13 mouse cellular contexts compared by ENCODE assay signal in the genomic region with DNA sequence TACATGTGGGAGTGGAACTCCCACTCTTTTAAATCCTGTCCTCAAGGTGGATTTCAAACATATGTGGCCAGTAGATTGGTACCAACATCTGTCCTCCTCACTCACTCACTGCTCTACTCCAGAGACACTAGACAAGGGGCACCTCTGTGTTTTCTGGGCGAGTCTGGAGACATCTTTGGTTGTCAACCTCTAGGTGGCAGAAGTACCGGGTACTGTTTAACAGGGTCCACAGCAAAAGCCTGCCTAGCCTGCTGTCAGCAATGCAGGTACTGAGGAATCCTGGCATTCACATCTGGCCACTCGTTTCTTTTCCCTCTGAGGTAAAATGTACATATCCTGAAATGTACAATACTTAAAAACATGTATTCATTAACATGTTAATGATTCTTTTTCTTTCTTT. TPM values are rescaled to one million over a fixed set of nuclear protein-coding genes. Genes with fewer than 3 reads are reported as not detected.
DNase-seq lines count a peak whose midpoint lies in the region; ATAC-seq and TF ChIP-seq lines count a peak whose summit lies in the region.
"Had no signal": no experiment of that assay in that cellular context is flagged by ENCODE, and none has a peak within 500 bp of the region (broad histone marks: within the 10 kb centered on the region; RNA-seq: fewer than 3 reads in every experiment).

No protein-coding gene starts in this region.

- intact Hi-C loops in left cerebral cortex, postnatal 36 days (cut with DNase I) = no loop called here

- no peak overlapping the region for H3K27ac ChIP-seq in heart, postnatal 0 days (ENCODE audit: low read depth)
- no peak overlapping the region for H3K27ac ChIP-seq in midbrain, postnatal 0 days (ENCODE audit: low read depth, low read length)
- H3K27ac ChIP-seq in midbrain, embryonic 11.5 days (ENCODE audit: low read depth, low read length) = no peak overlapping the region
- H3K27ac ChIP-seq: embryonic facial prominence, embryonic 15.5 days; liver, embryonic 15.5 days; midbrain, embryonic 12.5 days had no signal

- no peaks in the 10 kb centered on the region for H3K27me3 ChIP-seq in heart, postnatal 0 days (ENCODE audit: control insufficient read depth, insufficient read depth, low read length)
- H3K27me3 ChIP-seq in midbrain, postnatal 0 days (ENCODE audit: insufficient read depth, low read length) = no peaks in the 10 kb centered on the region
- no peaks in the 10 kb centered on the region for H3K27me3 ChIP-seq in midbrain, embryonic 11.5 days (ENCODE audit: control insufficient read depth, insufficient read depth, low read length)
- H3K27me3 ChIP-seq: embryonic facial prominence, embryonic 15.5 days; liver, embryonic 15.5 days; midbrain, embryonic 12.5 days had no signal

- TF ChIP-seq EP300 in heart, postnatal 0 days (IDR thresholded peaks at IDR 0.05; ENCODE audit: low read depth) = no peak

- H3K9me3 ChIP-seq in heart, postnatal 0 days (replicated peaks; ENCODE audit: control insufficient read depth, low read length) = no peaks in the 10 kb centered on the region
- H3K9me3 ChIP-seq in midbrain, postnatal 0 days (ENCODE audit: low read length) = no peaks in the 10 kb centered on the region
- H3K9me3 ChIP-seq in midbrain, embryonic 11.5 days (ENCODE audit: control insufficient read depth, low read length) = no peaks in the 10 kb centered on the region
- H3K9me3 ChIP-seq: embryonic facial prominence, embryonic 15.5 days; liver, embryonic 15.5 days; midbrain, embryonic 12.5 days had no signal

- DNase-seq in heart, postnatal 0 days (ENCODE audit: low spot score) = no peak
- no peak for DNase-seq in heart, adult 8-10 months (ENCODE audit: low spot score)
- DNase-seq in midbrain, postnatal 0 days (ENCODE audit: low spot score) = no peak
- DNase-seq in midbrain, embryonic 11.5 days (ENCODE audit: low spot score, missing footprints) = no peak
- peak; percentile 52 for DNase-seq in ZHBTc4 (ENCODE audit: low read depth, low spot score)
- no peak for DNase-seq in right cerebral cortex, adult 2 months (ENCODE audit: low spot score in 2 of 2)
- no peak for DNase-seq in left cerebral cortex, postnatal 36 days (ENCODE audit: low spot score in 2 of 2)

- no peak for ATAC-seq in heart, postnatal 0 days (ENCODE audit: insufficient read depth, low read depth)
- ATAC-seq in midbrain, postnatal 0 days (ENCODE audit: low FRiP score) = no peak
- ATAC-seq in midbrain, embryonic 11.5 days (ENCODE audit: low FRiP score) = no peak
- 0 out of 2 replicates have a peak, but pooled peaks have one; percentile 16 for ATAC-seq in neutrophil, adult 5-6 weeks (ENCODE audit: extremely low read depth, insufficient number of reproducible peaks, low FRiP score, poor library complexity, severe bottlenecking)

- 0 out of 2 replicates have a peak, but pooled peaks cover 5% of the 10 kb centered on the region for H3K4me1 ChIP-seq in heart, postnatal 0 days (ENCODE audit: control insufficient read depth, insufficient read depth)
- H3K4me1 ChIP-seq in midbrain, postnatal 0 days (ENCODE audit: insufficient read depth, low read length) = no peaks in the 10 kb centered on the region
- no peaks in the 10 kb centered on the region for H3K4me1 ChIP-seq in midbrain, embryonic 11.5 days (ENCODE audit: control insufficient read depth, insufficient read depth, low read length)
- H3K4me1 ChIP-seq: liver, embryonic 15.5 days; midbrain, embryonic 12.5 days had no signal

- no peak overlapping the region for H3K4me3 ChIP-seq in heart, postnatal 0 days (ENCODE audit: low read depth, low read length)
- no peak overlapping the region for H3K4me3 ChIP-seq in midbrain, postnatal 0 days (ENCODE audit: low read depth, low read length)
- H3K4me3 ChIP-seq in midbrain, embryonic 11.5 days (ENCODE audit: low read depth, low read length) = no peak overlapping the region
- H3K4me3 ChIP-seq: embryonic facial prominence, embryonic 15.5 days; liver, embryonic 15.5 days; midbrain, embryonic 12.5 days had no signal

- 0 out of 2 replicates have a peak, but pooled peaks cover 3% of the 10 kb centered on the region for H3K36me3 ChIP-seq in heart, postnatal 0 days (replicated peaks; ENCODE audit: control insufficient read depth, insufficient read depth, low read length)
- peaks cover 15% of the 10 kb centered on the region; the same call in 1 of the 2 replicates for H3K36me3 ChIP-seq in midbrain, postnatal 0 days (ENCODE audit: insufficient read depth, low read length)
- H3K36me3 ChIP-seq in midbrain, embryonic 11.5 days (ENCODE audit: control insufficient read depth, insufficient read depth, low read length) = no peaks in the 10 kb centered on the region
- H3K36me3 ChIP-seq: liver, embryonic 15.5 days had no signal

- WGBS in heart, postnatal 0 days = 26% methylated on average over 3 of the region's 3 CpGs
- 22% methylated on average over 3 of the region's 3 CpGs for WGBS in midbrain, postnatal 0 days
- WGBS in midbrain, embryonic 11.5 days = 26% methylated on average over 3 of the region's 3 CpGs

- no peak overlapping the region for H3K4me2 ChIP-seq in heart, postnatal 0 days (ENCODE audit: low read depth, low read length)
- H3K4me2 ChIP-seq in midbrain, postnatal 0 days (ENCODE audit: low read depth, low read length, poor library complexity, severe bottlenecking) = no peak overlapping the region
- no peak overlapping the region for H3K4me2 ChIP-seq in midbrain, embryonic 11.5 days
- H3K4me2 ChIP-seq: embryonic facial prominence, embryonic 15.5 days; liver, embryonic 15.5 days; midbrain, embryonic 12.5 days had no signal

- no peak overlapping the region for H3K9ac ChIP-seq in heart, postnatal 0 days (replicated peaks; ENCODE audit: low read depth, low read length)
- no peak overlapping the region for H3K9ac ChIP-seq in midbrain, postnatal 0 days (replicated peaks; ENCODE audit: low read length, poor library complexity, severe bottlenecking)
- H3K9ac ChIP-seq in midbrain, embryonic 11.5 days (ENCODE audit: low read length) = no peak overlapping the region
- H3K9ac ChIP-seq: embryonic facial prominence, embryonic 15.5 days; liver, embryonic 15.5 days; midbrain, embryonic 12.5 days had no signal

- peak; percentile 29 for TF ChIP-seq CTCF in heart, postnatal 0 days (IDR thresholded peaks at IDR 0.05; ENCODE audit: low read depth)
- peak; percentile 47; the same call in 1 of the 2 replicates for TF ChIP-seq CTCF in midbrain, postnatal 0 days (IDR thresholded peaks at IDR 0.05)

RNA-seq across cellular contexts. Expression of a gene that starts 28.9 kb away (rescaled TPM):
- total RNA-seq in heart, postnatal 0 days (2014; rRNA removed; ENCODE audit: low replicate concordance) = 15.6 and 16.4 TPM in 2 replicates
- 22.9 and 24.1 TPM in 2 replicates for polyA plus RNA-seq in heart, postnatal 0 days (2015; fragmentation: Nextera tagmentation; extraction: Ambion mirVana)
- total RNA-seq in heart, adult 8-10 months (2022) = 10 to 100 TPM; 21.5 to 40.9 (median 26.7) TPM
- 16.7 and 17.7 TPM in 2 replicates for total RNA-seq in midbrain, postnatal 0 days (2014; rRNA removed)
- 15.2 and 16.3 TPM in 2 replicates for polyA plus RNA-seq in midbrain, postnatal 0 days (2015; fragmentation: Nextera tagmentation; extraction: Ambion mirVana)
- polyA plus RNA-seq in midbrain, embryonic 11.5 days (2014; fragmentation: Nextera tagmentation; extraction: Ambion mirVana) = 13.4 and 13.9 TPM in 2 replicates
- total RNA-seq in neutrophil, adult 5-6 weeks (2017) = 69.2 and 73.0 TPM in 2 replicates
- 1 to 10 TPM; 8.1 to 9.2 TPM for total RNA-seq in left cerebral cortex, postnatal 36 days (2021)

RNA-seq across cellular contexts. Expression of a gene that starts 56.8 kb away (rescaled TPM):
- not detected in 2 replicates for total RNA-seq in heart, postnatal 0 days (2014; rRNA removed; ENCODE audit: low replicate concordance)
- polyA plus RNA-seq in heart, postnatal 0 days (2015; fragmentation: Nextera tagmentation; extraction: Ambion mirVana) = 0.47 TPM in 1 of 2 replicates, not detected in the other
- not detected for total RNA-seq in heart, adult 8-10 months (2022)
- 5.5 and 11.3 TPM in 2 replicates for total RNA-seq in midbrain, postnatal 0 days (2014; rRNA removed)
- 8.6 and 8.8 TPM in 2 replicates for polyA plus RNA-seq in midbrain, postnatal 0 days (2015; fragmentation: Nextera tagmentation; extraction: Ambion mirVana)
- polyA plus RNA-seq in midbrain, embryonic 11.5 days (2014; fragmentation: Nextera tagmentation; extraction: Ambion mirVana) = 0.23 TPM in 1 of 2 replicates, not detected in the other
- total RNA-seq in neutrophil, adult 5-6 weeks (2017) = not detected in 2 replicates
- 1 to 10 TPM; 3.4 to 6.4 TPM for total RNA-seq in left cerebral cortex, postnatal 36 days (2021)
- total RNA-seq: gastrocnemius, adult 8-10 months; heart, postnatal 25 days had no signal
- polyA plus RNA-seq: liver, embryonic 15.5 days had no signal
